Mouse (Mus musculus): ENCODE measurements around the gene Gm340. TPM values are rescaled to one million over a fixed set of nuclear protein-coding genes. Genes with fewer than 3 reads are reported as not detected.

The Gm340 gene
- polyA plus RNA-seq, 1 experiment: 2.1 TPM

- Histone ChIP-seq H3K4me3 (ENCODE audit: insufficient read depth, poor library complexity, severe bottlenecking) (no peak overlapping the region), H3ac (ENCODE audit: control insufficient read depth, insufficient read length, low read depth) (no peak overlapping the region), H3K79me3 (ENCODE audit: low read depth) (no peaks in the 10 kb centered on the region), H3K79me2 (ENCODE audit: control insufficient read depth, insufficient read depth) (no peaks in the 10 kb centered on the region), H3K36me3 (ENCODE audit: control insufficient read depth, insufficient read depth) (no peaks in the 10 kb centered on the region), H3K27me3 (ENCODE audit: control insufficient read depth, insufficient read depth, insufficient read length) (no peaks in the 10 kb centered on the region)
- TF ChIP-seq MYOG (IDR thresholded peaks at IDR 0.05; ENCODE audit: control insufficient read depth, extremely low read depth, insufficient read length): no peak
- no peak for TF ChIP-seq CEBPB (IDR thresholded peaks at IDR 0.05; ENCODE audit: low read depth)
- no peak for TF ChIP-seq MYOD1 (IDR thresholded peaks at IDR 0.05; ENCODE audit: control insufficient read depth, insufficient read length, low read depth)
- TF ChIP-seq USF1 (IDR thresholded peaks at IDR 0.05; ENCODE audit: low read depth): no peak
- no peak for TF ChIP-seq MAX (IDR thresholded peaks at IDR 0.05)
- no peak for TF ChIP-seq CTCF (IDR thresholded peaks at IDR 0.05; ENCODE audit: control insufficient read depth, insufficient read depth, insufficient read length)
- no peak for TF ChIP-seq FOSL1 (IDR thresholded peaks at IDR 0.05; ENCODE audit: insufficient read depth, low read length, poor library complexity, severe bottlenecking)
Observed at GRCm38 (mm10) chr19:41620366-41621092, 38.4 kb downstream of the Gm340 start.

GRCm38 (mm10) chr19:41628970-41629369, 46.8 kb downstream of the Gm340 start:
- TF ChIP-seq MYOD1 (IDR thresholded peaks at IDR 0.05; ENCODE audit: control insufficient read depth, insufficient read length, low read depth): no peak
- TF ChIP-seq MYOG (IDR thresholded peaks at IDR 0.05; ENCODE audit: control insufficient read depth, extremely low read depth, insufficient read length): no peak
- TF ChIP-seq MAX (IDR thresholded peaks at IDR 0.05): no peak
- no peak for TF ChIP-seq CTCF (IDR thresholded peaks at IDR 0.05; ENCODE audit: control insufficient read depth, insufficient read depth, insufficient read length)
- TF ChIP-seq FOSL1 (IDR thresholded peaks at IDR 0.05; ENCODE audit: insufficient read depth, low read length, poor library complexity, severe bottlenecking): no peak
- no peak for TF ChIP-seq CEBPB (IDR thresholded peaks at IDR 0.05; ENCODE audit: low read depth)
- TF ChIP-seq USF1 (IDR thresholded peaks at IDR 0.05; ENCODE audit: low read depth): no peak
- Histone ChIP-seq H3ac (ENCODE audit: control insufficient read depth, insufficient read length, low read depth) (no peak overlapping the region), H3K4me3 (ENCODE audit: insufficient read depth, poor library complexity, severe bottlenecking) (no peak overlapping the region), H3K79me2 (ENCODE audit: control insufficient read depth, insufficient read depth) (no peaks in the 10 kb centered on the region), H3K27me3 (ENCODE audit: control insufficient read depth, insufficient read depth, insufficient read length) (peaks cover 8% of the 10 kb centered on the region), H3K79me3 (ENCODE audit: low read depth) (no peaks in the 10 kb centered on the region), H3K36me3 (ENCODE audit: control insufficient read depth, insufficient read depth) (no peaks in the 10 kb centered on the region)

GRCm38 (mm10) chr19:41629532-41629931, 47.4 kb downstream of the Gm340 start:
- no peaks in the 10 kb centered on the region for H3K36me3 ChIP-seq (ENCODE audit: control insufficient read depth, insufficient read depth)
- H3ac ChIP-seq (ENCODE audit: control insufficient read depth, insufficient read length, low read depth): no peak overlapping the region
- H3K79me2 ChIP-seq (ENCODE audit: control insufficient read depth, insufficient read depth): no peaks in the 10 kb centered on the region
- no peaks in the 10 kb centered on the region for H3K79me3 ChIP-seq (ENCODE audit: low read depth)
- peaks cover 14% of the 10 kb centered on the region for H3K27me3 ChIP-seq (ENCODE audit: control insufficient read depth, insufficient read depth, insufficient read length)
- TF ChIP-seq CTCF (IDR thresholded peaks at IDR 0.05; ENCODE audit: control insufficient read depth, insufficient read depth, insufficient read length) (peak; percentile 12), CEBPB (IDR thresholded peaks at IDR 0.05; ENCODE audit: low read depth) (no peak), MYOD1 (IDR thresholded peaks at IDR 0.05; ENCODE audit: control insufficient read depth, insufficient read length, low read depth) (no peak)
- no peak overlapping the region for H3K4me3 ChIP-seq (ENCODE audit: insufficient read depth, poor library complexity, severe bottlenecking)

- TF ChIP-seq FOSL1 (IDR thresholded peaks at IDR 0.05; ENCODE audit: insufficient read depth, low read length, poor library complexity, severe bottlenecking) (no peak), CTCF (IDR thresholded peaks at IDR 0.05; ENCODE audit: control insufficient read depth, insufficient read depth, insufficient read length) (no peak), CEBPB (IDR thresholded peaks at IDR 0.05; ENCODE audit: low read depth) (no peak), MYOG (IDR thresholded peaks at IDR 0.05; ENCODE audit: control insufficient read depth, extremely low read depth, insufficient read length) (no peak), MYOD1 (IDR thresholded peaks at IDR 0.05; ENCODE audit: control insufficient read depth, insufficient read length, low read depth) (no peak), MAX (IDR thresholded peaks at IDR 0.05) (no peak), USF1 (IDR thresholded peaks at IDR 0.05; ENCODE audit: low read depth) (no peak)
- Histone ChIP-seq H3K79me2 (ENCODE audit: control insufficient read depth, insufficient read depth) (no peaks in the 10 kb centered on the region), H3K79me3 (ENCODE audit: low read depth) (no peaks in the 10 kb centered on the region), H3K36me3 (ENCODE audit: control insufficient read depth, insufficient read depth) (no peaks in the 10 kb centered on the region), H3ac (ENCODE audit: control insufficient read depth, insufficient read length, low read depth) (no peak overlapping the region), H3K27me3 (ENCODE audit: control insufficient read depth, insufficient read depth, insufficient read length) (peaks cover 24% of the 10 kb centered on the region), H3K4me3 (ENCODE audit: insufficient read depth, poor library complexity, severe bottlenecking) (no peak overlapping the region)
Observed at GRCm38 (mm10) chr19:41634099-41634498, 51.9 kb downstream of the Gm340 start.

GRCm38 (mm10) chr19:41634999-41635398, 52.8 kb downstream of the Gm340 start:
- Histone ChIP-seq H3K79me3 (ENCODE audit: low read depth) (no peaks in the 10 kb centered on the region), H3K4me3 (ENCODE audit: insufficient read depth, poor library complexity, severe bottlenecking) (no peak overlapping the region), H3K79me2 (ENCODE audit: control insufficient read depth, insufficient read depth) (no peaks in the 10 kb centered on the region), H3ac (ENCODE audit: control insufficient read depth, insufficient read length, low read depth) (no peak overlapping the region), H3K36me3 (ENCODE audit: control insufficient read depth, insufficient read depth) (no peaks in the 10 kb centered on the region), H3K27me3 (ENCODE audit: control insufficient read depth, insufficient read depth, insufficient read length) (peaks cover 28% of the 10 kb centered on the region)
- TF ChIP-seq MYOG (IDR thresholded peaks at IDR 0.05; ENCODE audit: control insufficient read depth, extremely low read depth, insufficient read length) (no peak), FOSL1 (IDR thresholded peaks at IDR 0.05; ENCODE audit: insufficient read depth, low read length, poor library complexity, severe bottlenecking) (no peak), MYOD1 (IDR thresholded peaks at IDR 0.05; ENCODE audit: control insufficient read depth, insufficient read length, low read depth) (no peak), CEBPB (IDR thresholded peaks at IDR 0.05; ENCODE audit: low read depth) (no peak), CTCF (IDR thresholded peaks at IDR 0.05; ENCODE audit: control insufficient read depth, insufficient read depth, insufficient read length) (no peak), MAX (IDR thresholded peaks at IDR 0.05) (no peak), USF1 (IDR thresholded peaks at IDR 0.05; ENCODE audit: low read depth) (no peak)

Small RNAs within 50 kb of the gene (microRNA-seq; reads per million reads assigned to microRNA genes)
- not detected for gene Mir8091 (ENCODE audit: borderline microRNAs expressed)

Other genes with a start within 250 kb of the Gm340 start
- 0.01 TPM for gene Pik3ap1, start 197.3 kb upstream of the Gm340 start, polyA plus RNA-seq (2012; fragmentation: generic; extraction: Trizol)
- 1.2 TPM for gene Lcor, start 99.7 kb upstream of the Gm340 start, polyA plus RNA-seq (2012; fragmentation: generic; extraction: Trizol)
- gene Slit1, start 161.3 kb downstream of the Gm340 start, polyA plus RNA-seq (2012; fragmentation: generic; extraction: Trizol): not detected
- gene Arhgap19, start 219.7 kb downstream of the Gm340 start, polyA plus RNA-seq (2012; fragmentation: generic; extraction: Trizol): 8.9 TPM
- 0.06 TPM for gene Frat1, start 247.6 kb downstream of the Gm340 start, polyA plus RNA-seq (2012; fragmentation: generic; extraction: Trizol)

Measured in C2C12 (cell line).